Comparison of ENCODE assay signal across 8 mouse cellular contexts in the genomic region with DNA sequence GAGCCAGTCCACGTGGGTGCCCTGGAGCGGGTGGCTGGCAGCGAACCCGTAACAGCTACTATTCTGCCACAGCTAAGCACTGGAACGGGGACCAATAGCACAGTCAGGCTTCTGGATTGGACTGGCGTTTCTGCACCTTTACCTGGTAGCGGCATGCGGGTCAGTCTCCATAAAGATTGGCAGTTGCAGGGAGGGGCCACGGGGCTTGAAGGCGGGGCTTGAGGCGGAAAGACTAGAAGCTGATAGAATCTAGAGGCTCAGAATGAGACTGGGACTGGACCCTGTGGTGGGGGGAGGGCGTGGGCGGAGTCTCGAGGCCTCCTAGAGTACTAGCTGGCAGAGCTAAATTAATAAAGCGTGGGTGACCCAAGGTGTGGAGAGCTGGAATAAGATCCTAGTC. TPM values are rescaled to one million over a fixed set of nuclear protein-coding genes. Genes with fewer than 3 reads are reported as not detected.
DNase-seq lines count a peak whose midpoint lies in the region; ATAC-seq and TF ChIP-seq lines count a peak whose summit lies in the region.

No protein-coding gene starts in this region.

- no peak for TF ChIP-seq CTCF in heart, postnatal 0 days (IDR thresholded peaks at IDR 0.05; ENCODE audit: low read depth)
- TF ChIP-seq CTCF in small intestine, adult 2 months (IDR thresholded peaks at IDR 0.05; ENCODE audit: extremely low read depth, insufficient read length, insufficient replicate concordance, low read depth, low read length) = no peak

- H3K9ac ChIP-seq in heart, postnatal 0 days (replicated peaks; ENCODE audit: low read depth, low read length) = no peak overlapping the region
- 0 out of 2 replicates have a peak overlapping the region, but pooled peaks have one; percentile 25 for H3K9ac ChIP-seq in embryonic facial prominence, embryonic 14.5 days (ENCODE audit: low read depth, low read length)
- H3K9ac ChIP-seq in kidney, embryonic 15.5 days = no peak overlapping the region
- no peak overlapping the region for H3K9ac ChIP-seq in lung, embryonic 15.5 days

- H3K4me2 ChIP-seq in heart, postnatal 0 days (ENCODE audit: low read depth, low read length) = 0 out of 2 replicates have a peak overlapping the region, but pooled peaks have one; percentile 18
- H3K4me2 ChIP-seq in embryonic facial prominence, embryonic 14.5 days (ENCODE audit: low read depth, low read length) = peak overlapping the region; percentile 46
- H3K4me2 ChIP-seq in kidney, embryonic 15.5 days = peak overlapping the region; percentile 58
- peak overlapping the region; percentile 52 for H3K4me2 ChIP-seq in lung, embryonic 15.5 days

- H3K36me3 ChIP-seq in heart, postnatal 0 days (replicated peaks; ENCODE audit: control insufficient read depth, insufficient read depth, low read length) = no peaks in the 10 kb centered on the region
- H3K36me3 ChIP-seq in embryonic facial prominence, embryonic 14.5 days (ENCODE audit: control insufficient read depth, insufficient read depth, low read length) = no peaks in the 10 kb centered on the region
- no peaks in the 10 kb centered on the region for H3K36me3 ChIP-seq in kidney, embryonic 15.5 days
- H3K36me3 ChIP-seq in lung, embryonic 15.5 days = no peaks in the 10 kb centered on the region
- no peaks in the 10 kb centered on the region for H3K36me3 ChIP-seq in small intestine, adult 2 months (ENCODE audit: control insufficient read depth, insufficient read depth, low read length)

- TF ChIP-seq POLR2A in small intestine, adult 2 months (IDR thresholded peaks at IDR 0.05; ENCODE audit: low read depth, low read length) = no peak

- H3K27ac ChIP-seq in heart, postnatal 0 days (ENCODE audit: low read depth) = no peak overlapping the region
- no peak overlapping the region for H3K27ac ChIP-seq in embryonic facial prominence, embryonic 14.5 days (replicated peaks; ENCODE audit: low read depth, low read length)
- no peak overlapping the region for H3K27ac ChIP-seq in kidney, embryonic 15.5 days
- no peak overlapping the region for H3K27ac ChIP-seq in lung, embryonic 15.5 days
- H3K27ac ChIP-seq in small intestine, adult 2 months (ENCODE audit: insufficient read depth, low read depth, low read length) = no peak overlapping the region

- H3K27me3 ChIP-seq in heart, postnatal 0 days (ENCODE audit: control insufficient read depth, insufficient read depth, low read length) = 0 out of 2 replicates have a peak, but pooled peaks cover 7% of the 10 kb centered on the region
- peaks cover 13% of the 10 kb centered on the region for H3K27me3 ChIP-seq in embryonic facial prominence, embryonic 14.5 days (replicated peaks; ENCODE audit: control insufficient read depth, insufficient read depth, low read length)
- peaks cover 21% of the 10 kb centered on the region for H3K27me3 ChIP-seq in kidney, embryonic 15.5 days
- peaks cover 21% of the 10 kb centered on the region for H3K27me3 ChIP-seq in lung, embryonic 15.5 days
- no peaks in the 10 kb centered on the region for H3K27me3 ChIP-seq in small intestine, adult 2 months (ENCODE audit: control insufficient read depth, insufficient read depth, low read length)

- no peaks in the 10 kb centered on the region for H3K9me3 ChIP-seq in heart, postnatal 0 days (replicated peaks; ENCODE audit: control insufficient read depth, low read length)
- no peaks in the 10 kb centered on the region for H3K9me3 ChIP-seq in embryonic facial prominence, embryonic 14.5 days (ENCODE audit: control insufficient read depth, low read length)
- H3K9me3 ChIP-seq in kidney, embryonic 15.5 days (replicated peaks) = no peaks in the 10 kb centered on the region
- H3K9me3 ChIP-seq in lung, embryonic 15.5 days = no peaks in the 10 kb centered on the region

- no peak for ATAC-seq in heart, postnatal 0 days (ENCODE audit: insufficient read depth, low read depth)
- ATAC-seq in embryonic facial prominence, embryonic 14.5 days (ENCODE audit: low read depth) = peak; percentile 41
- peak; percentile 28; the same call in 1 of the 2 replicates for ATAC-seq in kidney, embryonic 15.5 days (replicated peaks; ENCODE audit: low FRiP score)
- peak; percentile 31; the same call in 1 of the 2 replicates for ATAC-seq in lung, embryonic 15.5 days (ENCODE audit: borderline replicate concordance, extremely low read depth, low FRiP score, low TSS enrichment)

- DNase-seq in heart, postnatal 0 days (ENCODE audit: low spot score) = no peak
- no peak for DNase-seq in heart, adult 8-10 months (ENCODE audit: low spot score)
- no peak for DNase-seq in embryonic facial prominence, embryonic 14.5 days (ENCODE audit: low spot score)
- DNase-seq in layer of hippocampus, postnatal 25 days (ENCODE audit: extremely low spot score in 1 of 2, low spot score in 1 of 2) = no peak
- DNase-seq in layer of hippocampus, adult 9-10 months (ENCODE audit: low spot score) = no peak

- H3K4me3 ChIP-seq in heart, postnatal 0 days (ENCODE audit: low read depth, low read length) = no peak overlapping the region
- H3K4me3 ChIP-seq in embryonic facial prominence, embryonic 14.5 days (ENCODE audit: low read depth, low read length) = peak overlapping the region; percentile 14
- H3K4me3 ChIP-seq in kidney, embryonic 15.5 days (replicated peaks) = peak overlapping the region; percentile 28
- H3K4me3 ChIP-seq in lung, embryonic 15.5 days = peak overlapping the region; percentile 12; the same call in 1 of the 2 replicates
- H3K4me3 ChIP-seq in small intestine, adult 2 months (ENCODE audit: low read depth, low read length) = peak overlapping the region; percentile 34

- peaks cover 4% of the 10 kb centered on the region; the same call in 1 of the 2 replicates for H3K4me1 ChIP-seq in heart, postnatal 0 days (ENCODE audit: control insufficient read depth, insufficient read depth)
- H3K4me1 ChIP-seq in embryonic facial prominence, embryonic 14.5 days (ENCODE audit: control insufficient read depth, insufficient read depth, low read length) = no peaks in the 10 kb centered on the region; the same call in 1 of the 2 replicates
- peaks cover 18% of the 10 kb centered on the region for H3K4me1 ChIP-seq in kidney, embryonic 15.5 days
- peaks cover 4% of the 10 kb centered on the region for H3K4me1 ChIP-seq in lung, embryonic 15.5 days
- peaks cover 6% of the 10 kb centered on the region; the same call in 1 of the 2 replicates for H3K4me1 ChIP-seq in small intestine, adult 2 months (ENCODE audit: control insufficient read depth, insufficient read depth, insufficient read length, low read length)

- TF ChIP-seq EP300 in heart, postnatal 0 days (IDR thresholded peaks at IDR 0.05; ENCODE audit: low read depth) = no peak

- 37% methylated on average over 15 of the region's 15 CpGs for WGBS in heart, postnatal 0 days
- WGBS in embryonic facial prominence, embryonic 14.5 days = 46% methylated on average over 15 of the region's 15 CpGs
- 30% methylated on average over 15 of the region's 15 CpGs for WGBS in kidney, embryonic 15.5 days
- 28% methylated on average over 15 of the region's 15 CpGs for WGBS in lung, embryonic 15.5 days
- WGBS in small intestine, adult 2 months = 26% methylated on average over 15 of the region's 15 CpGs

RNA-seq across cellular contexts. Expression of gene L3mbtl1, which starts 4.5 kb away (rescaled TPM):
- not detected in 2 replicates for total RNA-seq in heart, postnatal 0 days (2014; rRNA removed; ENCODE audit: low replicate concordance)
- not detected in 2 replicates for polyA plus RNA-seq in heart, postnatal 0 days (2015; fragmentation: Nextera tagmentation; extraction: Ambion mirVana)
- total RNA-seq in heart, adult 8-10 months (2022) = not detected
- polyA plus RNA-seq in embryonic facial prominence, embryonic 14.5 days (2014; fragmentation: Nextera tagmentation; extraction: Ambion mirVana) = 0.25 and 0.54 TPM in 2 replicates
- polyA plus RNA-seq in kidney, embryonic 15.5 days (2015; fragmentation: Nextera tagmentation; extraction: Ambion mirVana) = 0.13 and 0.48 TPM in 2 replicates
- 0.07 and 0.09 TPM in 2 replicates for polyA plus RNA-seq in lung, embryonic 15.5 days (2015; fragmentation: Nextera tagmentation; extraction: Ambion mirVana)
- polyA plus RNA-seq in small intestine, adult 2 months (2012; rRNA removed) = 0.03 TPM in 1 of 2 replicates, not detected in the other
- total RNA-seq in layer of hippocampus, postnatal 25 days (2021) = 10 to 100 TPM; 10.3 to 15.7 TPM

RNA-seq across cellular contexts. Expression of gene Srsf6, which starts 16.4 kb away (rescaled TPM):
- total RNA-seq in heart, postnatal 0 days (2014; rRNA removed; ENCODE audit: low replicate concordance) = 71.6 and 76.9 TPM in 2 replicates
- polyA plus RNA-seq in heart, postnatal 0 days (2015; fragmentation: Nextera tagmentation; extraction: Ambion mirVana) = 45.8 and 59.2 TPM in 2 replicates
- 10 to 100 TPM; 53.4 to 66.5 (median 60.8) TPM for total RNA-seq in heart, adult 8-10 months (2022)
- 173 and 201 TPM in 2 replicates for polyA plus RNA-seq in embryonic facial prominence, embryonic 14.5 days (2014; fragmentation: Nextera tagmentation; extraction: Ambion mirVana)
- polyA plus RNA-seq in kidney, embryonic 15.5 days (2015; fragmentation: Nextera tagmentation; extraction: Ambion mirVana) = 218 and 221 TPM in 2 replicates
- 216 and 217 TPM in 2 replicates for polyA plus RNA-seq in lung, embryonic 15.5 days (2015; fragmentation: Nextera tagmentation; extraction: Ambion mirVana)
- polyA plus RNA-seq in small intestine, adult 2 months (2012; rRNA removed) = 30.5 and 46.1 TPM in 2 replicates
- total RNA-seq in layer of hippocampus, postnatal 25 days (2021) = 100 to 1,000 TPM in 1 of 2 experiments, 10 to 100 TPM in 1; 95.3 to 111 TPM

RNA-seq across cellular contexts. Expression of gene Sgk2, which starts 39.4 kb away (rescaled TPM):
- not detected in 2 replicates for total RNA-seq in heart, postnatal 0 days (2014; rRNA removed; ENCODE audit: low replicate concordance)
- not detected in 2 replicates for polyA plus RNA-seq in heart, postnatal 0 days (2015; fragmentation: Nextera tagmentation; extraction: Ambion mirVana)
- total RNA-seq in heart, adult 8-10 months (2022) = not detected
- polyA plus RNA-seq in embryonic facial prominence, embryonic 14.5 days (2014; fragmentation: Nextera tagmentation; extraction: Ambion mirVana) = not detected in 2 replicates
- 5.9 and 7.3 TPM in 2 replicates for polyA plus RNA-seq in kidney, embryonic 15.5 days (2015; fragmentation: Nextera tagmentation; extraction: Ambion mirVana)
- not detected in 2 replicates for polyA plus RNA-seq in lung, embryonic 15.5 days (2015; fragmentation: Nextera tagmentation; extraction: Ambion mirVana)
- 8.1 and 11.5 TPM in 2 replicates for polyA plus RNA-seq in small intestine, adult 2 months (2012; rRNA removed)
- 1 to 10 TPM; 1.8 to 3.0 TPM for total RNA-seq in layer of hippocampus, postnatal 25 days (2021)
